Mouse (Mus musculus) gastrocnemius, postnatal 10 days (tissue): ENCODE measurements around the gene Pacrg. TPM values are rescaled to one million over a fixed set of nuclear protein-coding genes. Genes with fewer than 3 reads are reported as not detected.

Experiments
- DNase-seq: peaks from one replicate; pipeline ENCODE4 v3.0.0; 2021; ENCODE audit warnings: mixed read lengths
- total RNA-seq, 2 experiments: library from RNA; stranded (reverse); gene quantifications; 2 replicates each; pipeline ENCODE4 v1.2.3; 2021

Pacrg gene
- total RNA-seq, 2 experiments from 2014 or later: 1.9 to 2.1 TPM

GRCm38 (mm10) chr17:10744709-10745461 lies 95.2 kb downstream of the Pacrg start:
- no peak for DNase-seq

GRCm38 (mm10) chr17:10740083-10740482 lies 100.0 kb downstream of the Pacrg start:
- no peak for DNase-seq

- DNase-seq: no peak
These were observed 102.1 kb downstream of the Pacrg start for GRCm38 (mm10) chr17:10737966-10738365.

GRCm38 (mm10) chr17:10734733-10735132 lies 105.4 kb downstream of the Pacrg start:
- no peak for DNase-seq

GRCm38 (mm10) chr17:10732303-10733048 lies 107.6 kb downstream of the Pacrg start:
- DNase-seq: no peak

- no peak for DNase-seq
These were observed 115.3 kb downstream of the Pacrg start for GRCm38 (mm10) chr17:10724853-10725252.

- no peak for DNase-seq
These were observed 118.5 kb downstream of the Pacrg start for GRCm38 (mm10) chr17:10721562-10721961.

GRCm38 (mm10) chr17:10717148-10717547 lies 123.0 kb downstream of the Pacrg start:
- DNase-seq: no peak

GRCm38 (mm10) chr17:10702781-10703180 lies 137.3 kb downstream of the Pacrg start:
- DNase-seq: no peak

GRCm38 (mm10) chr17:10698041-10698440 lies 142.1 kb downstream of the Pacrg start:
- no peak for DNase-seq

GRCm38 (mm10) chr17:10695421-10695820 lies 144.7 kb downstream of the Pacrg start:
- no peak for DNase-seq

- no peak for DNase-seq
These were observed 163.0 kb downstream of the Pacrg start for GRCm38 (mm10) chr17:10677098-10677497.

- DNase-seq: no peak
These were observed 164.6 kb downstream of the Pacrg start for GRCm38 (mm10) chr17:10675536-10675935.

- DNase-seq: no peak
These were observed 165.1 kb downstream of the Pacrg start for GRCm38 (mm10) chr17:10675048-10675447.

GRCm38 (mm10) chr17:10661294-10661693 lies 178.8 kb downstream of the Pacrg start:
- DNase-seq: no peak

- no peak for DNase-seq
These were observed 196.5 kb downstream of the Pacrg start for GRCm38 (mm10) chr17:10643604-10644003.

- no peak for DNase-seq
These were observed 200.3 kb downstream of the Pacrg start for GRCm38 (mm10) chr17:10639816-10640215.

- DNase-seq: no peak
These were observed 204.1 kb downstream of the Pacrg start for GRCm38 (mm10) chr17:10635955-10636470.

- no peak for DNase-seq
These were observed 204.6 kb downstream of the Pacrg start for GRCm38 (mm10) chr17:10635470-10635869.

GRCm38 (mm10) chr17:10635046-10635445 lies 205.1 kb downstream of the Pacrg start:
- DNase-seq: no peak

GRCm38 (mm10) chr17:10633769-10634168 lies 206.3 kb downstream of the Pacrg start:
- no peak for DNase-seq

- no peak for DNase-seq
These were observed 211.9 kb downstream of the Pacrg start for GRCm38 (mm10) chr17:10628240-10628639.

- DNase-seq: no peak
These were observed 212.6 kb downstream of the Pacrg start for GRCm38 (mm10) chr17:10627476-10627875.
